Mouse (Mus musculus) myocyte (in vitro differentiated cells): ENCODE results near the gene Arhgap25. TPM values are rescaled to one million over a fixed set of nuclear protein-coding genes. Genes with fewer than 3 reads are reported as not detected.
A peak's percentile ranks its signal among the peaks of the same experiment; 100 is the strongest.

ENCODE experiments used
- H3K27me3 ChIP-seq: one replicate; pipeline ENCODE4 v1.6.1; 2011; ENCODE audit not compliant: control insufficient read depth, insufficient read depth, insufficient read length
- H3K36me3 ChIP-seq: one replicate; pipeline ENCODE4 v1.6.1; 2011; ENCODE audit not compliant: control insufficient read depth, insufficient read depth
- H3K4me2 ChIP-seq: one replicate; pipeline ENCODE4 v1.6.1; 2011; ENCODE audit warnings: low read depth, control low read depth
- H3K4me3 ChIP-seq: one replicate; pipeline ENCODE4 v1.5.1; 2011; ENCODE audit warnings: mild to moderate bottlenecking, control low read depth, moderate library complexity
- H3K79me2 ChIP-seq: one replicate; pipeline ENCODE4 v1.6.1; 2011; ENCODE audit not compliant: control insufficient read depth, insufficient read depth
- H3ac ChIP-seq: one replicate; pipeline ENCODE4 v1.6.1; 2011; ENCODE audit not compliant: control insufficient read depth, insufficient read length
- CEBPB ChIP-seq: IDR thresholded peaks from 2 replicates; pipeline ENCODE4 v1.6.1; 2011; ENCODE audit warnings: mild to moderate bottlenecking, moderate library complexity; ENCODE audit not compliant: poor library complexity, insufficient read depth, severe bottlenecking
- E2F4 ChIP-seq: IDR thresholded peaks from one replicate; pipeline ENCODE4 v1.6.1; 2011; ENCODE audit warnings: mild to moderate bottlenecking, control low read depth, moderate library complexity; ENCODE audit not compliant: insufficient read depth
- MAX ChIP-seq: IDR thresholded peaks from one replicate; pipeline ENCODE4 v1.6.1; 2011; ENCODE audit warnings: low read depth, mild to moderate bottlenecking, control low read depth
- MYOD1 ChIP-seq, 3 experiments: IDR thresholded peaks; one replicate each; pipeline ENCODE4 v1.6.1; 2011; ENCODE audit warnings: control low read depth in 2 of 3, low read depth in 2 of 3, mild to moderate bottlenecking in 2 of 3, moderate library complexity in 1 of 3; ENCODE audit not compliant: insufficient read length in 2 of 3, control insufficient read depth in 1 of 3
- MYOG ChIP-seq, 3 experiments: IDR thresholded peaks; one replicate each; pipeline ENCODE4 v1.6.1; 2011; ENCODE audit warnings: control low read depth in 2 of 3, low read depth in 2 of 3, mild to moderate bottlenecking in 2 of 3; ENCODE audit not compliant: insufficient read length in 2 of 3, control insufficient read depth in 1 of 3, insufficient read depth in 1 of 3
- POLR2A ChIP-seq: IDR thresholded peaks from one replicate; pipeline ENCODE4 v1.6.1; 2011; ENCODE audit warnings: low read depth, mild to moderate bottlenecking, control low read depth, moderate library complexity; ENCODE audit not compliant: insufficient read length
- POLR2AphosphoS2 ChIP-seq: IDR thresholded peaks from one replicate; pipeline ENCODE4 v1.6.1; 2011; ENCODE audit warnings: low read depth, control low read depth; ENCODE audit not compliant: insufficient read length
- REST ChIP-seq: IDR thresholded peaks from one replicate; pipeline ENCODE4 v1.6.1; 2011; ENCODE audit warnings: mild to moderate bottlenecking, control low read depth, moderate library complexity; ENCODE audit not compliant: insufficient read depth, insufficient read length
- SRF ChIP-seq: IDR thresholded peaks from one replicate; pipeline ENCODE4 v1.6.1; 2011; ENCODE audit warnings: low read depth; ENCODE audit not compliant: control insufficient read depth, insufficient read length
- TCF12 ChIP-seq: IDR thresholded peaks from one replicate; pipeline ENCODE4 v1.6.1; 2011; ENCODE audit warnings: mild to moderate bottlenecking, control low read depth; ENCODE audit not compliant: poor library complexity, insufficient read depth, severe bottlenecking
- TCF3 ChIP-seq: IDR thresholded peaks from one replicate; pipeline ENCODE4 v1.6.1; 2011; ENCODE audit warnings: low read depth, control low read depth; ENCODE audit not compliant: insufficient read length
- USF1 ChIP-seq: IDR thresholded peaks from one replicate; pipeline ENCODE4 v1.6.1; 2011; ENCODE audit warnings: low read depth, mild to moderate bottlenecking, control low read depth, moderate library complexity
- polyA plus RNA-seq: library from polyadenylated mRNA; unstranded; fragments of >200 nt; fragmentation: generic; extraction: Trizol; gene quantifications from one replicate; pipeline ENCODE4 v1.2.1, GENCODE M21; 2012; ENCODE audit warnings: missing spikeins

The Arhgap25 gene
- polyA plus RNA-seq, 1 experiment: 0.34 TPM

DNA sequence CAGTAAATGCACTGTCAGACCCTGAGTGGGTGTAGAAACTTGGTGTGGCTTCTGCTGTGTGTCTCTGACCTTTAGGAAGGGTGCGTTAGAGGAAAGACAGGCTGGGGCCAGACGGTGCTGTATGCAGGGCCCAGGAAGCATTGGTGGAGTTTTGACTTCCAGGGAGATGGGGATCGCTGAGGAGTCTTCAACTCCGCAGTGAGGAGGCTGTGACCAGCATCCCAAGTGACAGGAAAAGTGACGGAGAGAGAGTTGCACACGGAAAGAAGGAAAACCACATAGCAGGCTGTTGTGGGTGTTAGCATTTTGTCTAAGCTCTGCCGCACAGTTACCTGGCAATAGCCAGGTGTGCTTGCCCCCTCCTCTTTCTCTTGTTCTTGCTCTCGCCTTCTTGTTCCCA, 3.2 kb upstream of the Arhgap25 start:
- Histone ChIP-seq H3K79me2 (no peaks in the 10 kb centered on the region), H3ac (no peak overlapping the region), H3K4me3 (no peak overlapping the region), H3K27me3 (peaks cover 12% of the 10 kb centered on the region), H3K36me3 (no peaks in the 10 kb centered on the region), H3K4me2 (no peak overlapping the region)
- TF ChIP-seq MYOG (IDR thresholded peaks at IDR 0.05; ENCODE audit: control insufficient read depth in 1 of 3, insufficient read depth in 1 of 3, insufficient read length in 2 of 3, low read depth in 2 of 3): no peak
- TF ChIP-seq POLR2AphosphoS2: no peak
- TF ChIP-seq POLR2A: no peak
- TF ChIP-seq E2F4: no peak
- TF ChIP-seq MAX: no peak
- TF ChIP-seq SRF: no peak
- no peak for TF ChIP-seq MYOD1 (IDR thresholded peaks at IDR 0.05; ENCODE audit: control insufficient read depth in 1 of 3, insufficient read length in 2 of 3, low read depth in 2 of 3)
- TF ChIP-seq TCF12: no peak
- TF ChIP-seq CEBPB: no peak
- no peak for TF ChIP-seq TCF3
- no peak for TF ChIP-seq USF1
- no peak for TF ChIP-seq REST

DNA sequence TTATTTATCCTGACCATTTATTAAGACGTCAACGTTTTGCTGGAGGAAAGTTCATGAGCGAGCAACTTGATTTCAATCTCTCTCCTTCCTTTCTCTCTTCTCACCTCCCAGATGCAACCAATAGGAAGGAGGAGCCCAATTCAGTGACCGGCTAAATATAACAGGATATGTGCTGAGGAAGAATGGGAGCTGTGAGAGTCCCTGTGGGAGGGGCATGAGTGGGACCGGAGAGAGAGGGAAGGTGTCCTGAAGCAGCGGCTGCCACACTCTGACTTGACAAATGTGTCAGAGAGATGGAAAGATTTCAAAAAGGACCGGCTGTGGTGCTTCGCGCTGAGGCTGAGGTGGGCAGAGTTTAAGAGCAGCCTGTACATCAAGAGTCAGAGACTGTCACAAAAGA, 2.6 kb upstream of the Arhgap25 start:
- no peak overlapping the region for H3K4me2 ChIP-seq
- no peaks in the 10 kb centered on the region for H3K79me2 ChIP-seq
- no peak overlapping the region for H3K4me3 ChIP-seq
- no peaks in the 10 kb centered on the region for H3K36me3 ChIP-seq
- H3K27me3 ChIP-seq: peaks cover 12% of the 10 kb centered on the region
- TF ChIP-seq TCF12 (no peak), POLR2A (no peak), SRF (no peak), MYOG (IDR thresholded peaks at IDR 0.05; ENCODE audit: control insufficient read depth in 1 of 3, insufficient read depth in 1 of 3, insufficient read length in 2 of 3, low read depth in 2 of 3) (no peak), USF1 (no peak), CEBPB (no peak), POLR2AphosphoS2 (no peak), E2F4 (no peak), MYOD1 (IDR thresholded peaks at IDR 0.05; ENCODE audit: control insufficient read depth in 1 of 3, insufficient read length in 2 of 3, low read depth in 2 of 3) (no peak), REST (no peak), TCF3 (no peak), MAX (no peak)
- H3ac ChIP-seq: no peak overlapping the region

DNA sequence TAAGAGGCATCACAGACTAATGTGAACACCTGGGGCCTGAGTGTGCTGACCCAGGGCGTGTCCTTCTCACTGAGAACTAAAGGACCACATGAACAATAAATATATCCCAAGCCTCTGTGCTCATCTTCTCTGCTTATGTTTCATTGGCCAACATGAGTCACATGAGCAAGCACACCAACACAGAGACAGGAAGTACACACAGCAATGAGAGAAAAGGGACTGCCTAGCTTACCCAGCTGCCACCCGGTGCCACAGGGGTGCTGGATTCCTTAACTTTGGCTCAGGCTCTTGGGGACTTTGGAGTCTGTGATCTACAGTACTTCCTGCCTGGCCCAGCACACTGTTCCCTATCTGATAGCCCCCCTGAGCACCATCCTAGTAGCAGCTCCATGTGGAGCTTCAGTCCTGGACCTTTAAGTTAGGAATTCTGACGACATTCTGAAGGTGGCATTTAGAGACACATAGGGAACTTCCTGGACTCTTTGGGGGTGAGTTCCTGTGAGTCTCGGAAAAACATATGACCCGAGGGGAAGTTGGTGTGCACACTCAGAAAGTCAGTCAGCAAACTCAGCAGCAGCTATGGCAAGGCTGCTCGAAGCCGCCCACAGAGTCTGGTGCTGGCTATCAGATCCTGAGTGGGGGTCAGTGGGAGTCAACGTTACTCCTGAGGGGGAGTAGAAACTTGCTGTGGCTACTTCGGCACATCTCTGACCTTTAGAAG, 2.0 kb upstream of the Arhgap25 start:
- Histone ChIP-seq H3K4me2 (no peak overlapping the region), H3ac (no peak overlapping the region), H3K36me3 (no peaks in the 10 kb centered on the region), H3K27me3 (peaks cover 12% of the 10 kb centered on the region), H3K79me2 (no peaks in the 10 kb centered on the region), H3K4me3 (no peak overlapping the region)
- peak; percentile 88 for TF ChIP-seq USF1
- TF ChIP-seq REST: no peak

DNA sequence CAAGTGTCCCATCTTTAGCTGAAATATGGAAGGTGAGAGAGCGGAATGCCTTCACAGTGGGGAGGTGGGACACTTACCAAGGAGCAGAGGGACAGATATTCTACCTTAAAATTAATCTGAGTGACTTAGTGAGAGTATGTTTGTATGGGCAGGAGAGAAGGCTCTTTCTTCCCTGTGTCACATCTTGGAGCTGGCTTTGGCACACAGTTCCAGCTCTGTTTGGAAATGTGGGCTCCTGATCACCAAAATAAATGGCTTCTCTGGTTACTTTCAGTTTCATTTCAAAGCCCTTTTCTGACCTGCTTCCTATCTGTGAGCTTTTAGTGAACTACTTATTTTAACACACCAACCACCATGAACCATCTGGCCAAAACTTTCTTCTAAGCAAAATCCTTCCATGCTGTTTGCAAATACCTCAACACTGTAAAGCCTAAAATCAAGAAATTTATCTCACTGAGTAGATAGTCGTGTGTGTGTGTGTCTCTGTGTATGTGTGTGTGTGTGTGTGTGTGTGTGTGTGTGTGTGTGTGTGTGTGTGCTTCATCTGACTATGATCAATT, 1.5 kb downstream of the Arhgap25 start:
- Histone ChIP-seq H3K36me3 (no peaks in the 10 kb centered on the region), H3ac (no peak overlapping the region), H3K79me2 (no peaks in the 10 kb centered on the region), H3K4me2 (peak overlapping the region; percentile 57), H3K27me3 (peaks cover 8% of the 10 kb centered on the region), H3K4me3 (no peak overlapping the region)
- TF ChIP-seq POLR2A (no peak), E2F4 (no peak), SRF (no peak), MYOD1 (IDR thresholded peaks at IDR 0.05; ENCODE audit: control insufficient read depth in 1 of 3, insufficient read length in 2 of 3, low read depth in 2 of 3) (no peak), POLR2AphosphoS2 (no peak), TCF3 (no peak), MAX (no peak), MYOG (IDR thresholded peaks at IDR 0.05; ENCODE audit: control insufficient read depth in 1 of 3, insufficient read depth in 1 of 3, insufficient read length in 2 of 3, low read depth in 2 of 3) (no peak), REST (no peak), TCF12 (no peak)

DNA sequence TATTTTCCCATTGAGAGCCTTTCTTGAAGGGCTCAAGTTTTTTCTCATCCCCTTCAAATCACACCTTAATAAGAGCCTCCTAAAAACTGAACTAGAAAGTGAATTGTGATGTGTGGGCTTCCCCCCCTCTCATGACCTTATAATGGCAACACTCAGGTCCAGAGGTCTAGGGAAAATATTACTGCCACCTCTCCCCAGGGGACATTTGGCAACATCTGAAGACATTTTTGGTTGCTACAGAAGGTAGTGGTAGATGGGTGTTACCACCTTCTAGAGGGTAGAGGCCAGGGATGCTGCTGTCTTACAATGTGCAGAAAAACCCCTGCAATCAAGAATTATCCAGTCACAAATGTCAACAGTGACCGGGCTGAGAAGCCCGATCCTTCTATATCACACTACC, 2.7 kb downstream of the Arhgap25 start:
- Histone ChIP-seq H3K36me3 (no peaks in the 10 kb centered on the region), H3K4me3 (no peak overlapping the region), H3K79me2 (no peaks in the 10 kb centered on the region), H3ac (no peak overlapping the region), H3K4me2 (no peak overlapping the region), H3K27me3 (peaks cover 8% of the 10 kb centered on the region)
- TF ChIP-seq MAX: no peak
- TF ChIP-seq MYOD1 (IDR thresholded peaks at IDR 0.05; ENCODE audit: control insufficient read depth in 1 of 3, insufficient read length in 2 of 3, low read depth in 2 of 3): no peak
- no peak for TF ChIP-seq POLR2AphosphoS2
- no peak for TF ChIP-seq CEBPB
- TF ChIP-seq TCF12: no peak
- no peak for TF ChIP-seq USF1
- no peak for TF ChIP-seq POLR2A
- TF ChIP-seq SRF: no peak
- TF ChIP-seq E2F4: no peak
- no peak for TF ChIP-seq MYOG (IDR thresholded peaks at IDR 0.05; ENCODE audit: control insufficient read depth in 1 of 3, insufficient read depth in 1 of 3, insufficient read length in 2 of 3, low read depth in 2 of 3)
- TF ChIP-seq REST: no peak
